Mouse (Mus musculus): ENCODE results near the gene Mei1. TPM values are rescaled to one million over a fixed set of nuclear protein-coding genes. Genes with fewer than 3 reads are reported as not detected.

Mei1 gene
- polyA plus RNA-seq, 1 experiment from 2014 or later = 0.14 TPM

GRCm38 (mm10) chr15:82158243-82159035, 88.6 kb downstream of the Mei1 start:
- WGBS = 62% methylated on average over 17 of the region's 17 CpGs
- Histone ChIP-seq H3K27me3 (no peaks in the 10 kb centered on the region), H3K36me3 (peaks cover 12% of the 10 kb centered on the region; the same call in 1 of the 2 replicates), H3K9me3 (replicated peaks) (no peaks in the 10 kb centered on the region), H3K4me3 (no peak overlapping the region), H3K27ac (peak overlapping the region; percentile 35), H3K4me2 (replicated peaks) (no peak overlapping the region), H3K4me1 (peaks cover 42% of the 10 kb centered on the region), H3K9ac (no peak overlapping the region)
- ATAC-seq (ENCODE audit: low FRiP score) = no peak

GRCm38 (mm10) chr15:82159471-82159870, 89.7 kb downstream of the Mei1 start:
- 84% methylated on average over 9 of the region's 9 CpGs for WGBS
- Histone ChIP-seq H3K27me3 (no peaks in the 10 kb centered on the region), H3K9ac (no peak overlapping the region), H3K4me2 (replicated peaks) (no peak overlapping the region), H3K4me3 (no peak overlapping the region), H3K27ac (peak overlapping the region; percentile 5; the same call in 1 of the 2 replicates), H3K36me3 (peaks cover 12% of the 10 kb centered on the region; the same call in 1 of the 2 replicates), H3K4me1 (peaks cover 47% of the 10 kb centered on the region), H3K9me3 (replicated peaks) (no peaks in the 10 kb centered on the region)
- ATAC-seq (ENCODE audit: low FRiP score) = no peak

GRCm38 (mm10) chr15:82160731-82161640, 91.2 kb downstream of the Mei1 start:
- WGBS = 78% methylated on average over 11 of the region's 11 CpGs
- H3K4me2 ChIP-seq (replicated peaks) = no peak overlapping the region
- H3K4me3 ChIP-seq = no peak overlapping the region
- H3K9ac ChIP-seq = no peak overlapping the region
- H3K27ac ChIP-seq = no peak overlapping the region
- H3K9me3 ChIP-seq (replicated peaks) = no peaks in the 10 kb centered on the region
- peaks cover 55% of the 10 kb centered on the region for H3K4me1 ChIP-seq
- H3K36me3 ChIP-seq = 0 out of 2 replicates have a peak, but pooled peaks cover 6% of the 10 kb centered on the region
- no peaks in the 10 kb centered on the region for H3K27me3 ChIP-seq
- ATAC-seq (ENCODE audit: low FRiP score) = no peak

- H3K36me3 ChIP-seq = 0 out of 2 replicates have a peak, but pooled peaks cover 3% of the 10 kb centered on the region
- no peaks in the 10 kb centered on the region for H3K27me3 ChIP-seq
- WGBS = 87% methylated on average over 12 of the region's 12 CpGs
- H3K4me2 ChIP-seq (replicated peaks) = no peak overlapping the region
- H3K27ac ChIP-seq = no peak overlapping the region
- no peak overlapping the region for H3K9ac ChIP-seq
- no peak overlapping the region for H3K4me3 ChIP-seq
- H3K4me1 ChIP-seq = peaks cover 63% of the 10 kb centered on the region
- no peak for ATAC-seq (ENCODE audit: low FRiP score)
- no peaks in the 10 kb centered on the region for H3K9me3 ChIP-seq (replicated peaks)
These were observed 92.3 kb downstream of the Mei1 start for GRCm38 (mm10) chr15:82161965-82162600.

- H3K27ac ChIP-seq = peak overlapping the region; percentile 23
- H3K4me2 ChIP-seq (replicated peaks) = no peak overlapping the region
- WGBS = 89% methylated on average over 10 of the region's 10 CpGs
- H3K36me3 ChIP-seq = no peaks in the 10 kb centered on the region
- no peak overlapping the region for H3K4me3 ChIP-seq
- peaks cover 60% of the 10 kb centered on the region for H3K4me1 ChIP-seq
- H3K9ac ChIP-seq = no peak overlapping the region
- H3K27me3 ChIP-seq = no peaks in the 10 kb centered on the region
- no peaks in the 10 kb centered on the region for H3K9me3 ChIP-seq (replicated peaks)
- ATAC-seq (ENCODE audit: low FRiP score) = no peak
These were observed 93.7 kb downstream of the Mei1 start for GRCm38 (mm10) chr15:82163356-82164060.

- no peak overlapping the region for H3K9ac ChIP-seq
- no peaks in the 10 kb centered on the region for H3K36me3 ChIP-seq
- H3K27me3 ChIP-seq = no peaks in the 10 kb centered on the region
- H3K4me2 ChIP-seq (replicated peaks) = no peak overlapping the region
- no peak overlapping the region for H3K4me3 ChIP-seq
- peaks cover 55% of the 10 kb centered on the region for H3K4me1 ChIP-seq
- 58% methylated on average over 4 of the region's 4 CpGs for WGBS
- no peak for ATAC-seq (ENCODE audit: low FRiP score)
- H3K9me3 ChIP-seq (replicated peaks) = no peaks in the 10 kb centered on the region
- H3K27ac ChIP-seq = peak overlapping the region; percentile 23
These were observed 94.2 kb downstream of the Mei1 start for GRCm38 (mm10) chr15:82164061-82164399.

- Histone ChIP-seq H3K27ac (peak overlapping the region; percentile 23; the same call in 1 of the 2 replicates), H3K9me3 (replicated peaks) (no peaks in the 10 kb centered on the region), H3K4me2 (replicated peaks) (no peak overlapping the region), H3K36me3 (no peaks in the 10 kb centered on the region), H3K4me3 (no peak overlapping the region), H3K4me1 (peaks cover 52% of the 10 kb centered on the region), H3K9ac (no peak overlapping the region), H3K27me3 (no peaks in the 10 kb centered on the region)
- no peak for ATAC-seq (ENCODE audit: low FRiP score)
- 83% methylated on average over 7 of the region's 7 CpGs for WGBS
These were observed 94.7 kb downstream of the Mei1 start for GRCm38 (mm10) chr15:82164496-82164895.

- no peak overlapping the region for H3K9ac ChIP-seq
- peaks cover 10% of the 10 kb centered on the region for H3K36me3 ChIP-seq
- H3K4me3 ChIP-seq = no peak overlapping the region
- no peak overlapping the region for H3K4me2 ChIP-seq (replicated peaks)
- no peak overlapping the region for H3K27ac ChIP-seq
- H3K27me3 ChIP-seq = no peaks in the 10 kb centered on the region
- H3K9me3 ChIP-seq (replicated peaks) = no peaks in the 10 kb centered on the region
- no peak for ATAC-seq (ENCODE audit: low FRiP score)
- H3K4me1 ChIP-seq = peaks cover 43% of the 10 kb centered on the region
- WGBS = 58% methylated on average over 8 of the region's 8 CpGs
These were observed 95.8 kb downstream of the Mei1 start for GRCm38 (mm10) chr15:82165332-82166239.

- no peak overlapping the region for H3K4me2 ChIP-seq (replicated peaks)
- H3K27me3 ChIP-seq = no peaks in the 10 kb centered on the region
- WGBS = 54% methylated on average over 22 of the region's 22 CpGs
- ATAC-seq (ENCODE audit: low FRiP score) = no peak
- peak overlapping the region; percentile 5; the same call in 1 of the 2 replicates for H3K27ac ChIP-seq
- H3K9me3 ChIP-seq (replicated peaks) = no peaks in the 10 kb centered on the region
- no peak overlapping the region for H3K9ac ChIP-seq
- H3K4me1 ChIP-seq = peaks cover 39% of the 10 kb centered on the region
- peaks cover 19% of the 10 kb centered on the region for H3K36me3 ChIP-seq
- no peak overlapping the region for H3K4me3 ChIP-seq
These were observed 96.7 kb downstream of the Mei1 start for GRCm38 (mm10) chr15:82166240-82167100.
